Mouse (Mus musculus) liver, embryonic 13.5 days (tissue): ENCODE results near the gene Prkcb. TPM values are rescaled to one million over a fixed set of nuclear protein-coding genes. Genes with fewer than 3 reads are reported as not detected.

Experiments
- ATAC-seq: fragments of 200-750 bp; cut with Nextera tagmentation; 2 replicates; pipeline ENCODE4 v1.8.0; 2017; ENCODE audit warnings: low read depth, mild to moderate bottlenecking, moderate number of reproducible peaks, moderate library complexity
- DNase-seq: peaks from one replicate; pipeline ENCODE4 v3.0.0; 2022
- H3K27ac ChIP-seq: fragments of 300-500 bp; sonication (generic); 2 replicates; pipeline ENCODE4 v1.5.1; 2015; ENCODE audit warnings: moderate library complexity, mild to moderate bottlenecking, inconsistent platforms
- H3K27me3 ChIP-seq: fragments of 300-500 bp; sonication (generic); 2 replicates; pipeline ENCODE4 v1.6.1; 2015; ENCODE audit warnings: mild to moderate bottlenecking, inconsistent platforms
- H3K36me3 ChIP-seq: fragments of 300-500 bp; sonication (generic); 2 replicates; pipeline ENCODE4 v1.6.1; 2015; ENCODE audit warnings: mild to moderate bottlenecking, inconsistent platforms
- H3K4me1 ChIP-seq: fragments of 300-500 bp; sonication (generic); replicated peaks from 2 replicates; pipeline ENCODE4 v1.6.1; 2015; ENCODE audit warnings: inconsistent platforms
- H3K4me2 ChIP-seq: fragments of 300-500 bp; sonication (generic); 2 replicates; pipeline ENCODE4 v1.6.1; 2015; ENCODE audit warnings: inconsistent platforms, mild to moderate bottlenecking, moderate library complexity
- H3K4me3 ChIP-seq: fragments of 300-500 bp; sonication (generic); replicated peaks from 2 replicates; pipeline ENCODE4 v1.5.1; 2015; ENCODE audit warnings: mild to moderate bottlenecking, inconsistent platforms
- H3K9ac ChIP-seq: fragments of 300-500 bp; sonication (generic); 2 replicates; pipeline ENCODE4 v1.6.1; 2015; ENCODE audit warnings: mild to moderate bottlenecking, inconsistent platforms
- H3K9me3 ChIP-seq: fragments of 300-500 bp; sonication (generic); replicated peaks from 2 replicates; pipeline ENCODE4 v1.6.1; 2016; ENCODE audit warnings: inconsistent platforms
- WGBS: fragments of 180-500 bp; shearing (Covaris S2); methylation state at CpG from one replicate; pipeline ENCODE4 v1.1.7; 2015; ENCODE audit not compliant: insufficient replicate concordance; 5-methylcytosine and 5-hydroxymethylcytosine counted together
- polyA plus RNA-seq: library from polyadenylated mRNA; unstranded; fragments of >200 nt; fragmentation: Nextera tagmentation; extraction: Ambion mirVana; gene quantifications from 2 replicates; pipeline ENCODE4 v1.2.1, GENCODE M21; 2015

The Prkcb gene
- polyA plus RNA-seq, 1 experiment from 2014 or later: 2.3 TPM

DNA sequence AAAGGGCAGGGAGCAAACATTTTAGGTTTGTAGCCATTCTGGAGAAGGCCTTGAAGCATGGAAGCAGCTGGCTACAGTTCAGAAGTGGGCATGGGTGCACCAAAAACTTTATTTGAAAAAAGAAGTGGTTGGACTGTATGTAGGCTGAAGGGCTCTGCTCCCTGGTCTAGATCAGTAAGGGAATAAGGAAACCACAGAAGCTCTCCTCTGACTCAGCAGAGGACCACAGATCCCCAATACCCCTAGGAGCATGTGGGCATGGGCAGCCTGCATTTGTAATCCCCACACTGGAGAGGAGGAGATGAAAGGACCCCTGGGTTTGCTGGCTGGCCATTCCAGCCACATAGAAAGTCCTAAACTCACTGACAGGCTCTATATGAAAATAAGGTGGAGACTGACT is 88.3 kb downstream of the Prkcb start:
- Histone ChIP-seq H3K4me1 (no peaks in the 10 kb centered on the region), H3K27ac (no peak overlapping the region), H3K4me2 (no peak overlapping the region), H3K36me3 (no peaks in the 10 kb centered on the region), H3K4me3 (no peak overlapping the region), H3K27me3 (no peaks in the 10 kb centered on the region), H3K9ac (no peak overlapping the region), H3K9me3 (no peaks in the 10 kb centered on the region)
- DNase-seq (no peak), ATAC-seq (no peak)

DNA sequence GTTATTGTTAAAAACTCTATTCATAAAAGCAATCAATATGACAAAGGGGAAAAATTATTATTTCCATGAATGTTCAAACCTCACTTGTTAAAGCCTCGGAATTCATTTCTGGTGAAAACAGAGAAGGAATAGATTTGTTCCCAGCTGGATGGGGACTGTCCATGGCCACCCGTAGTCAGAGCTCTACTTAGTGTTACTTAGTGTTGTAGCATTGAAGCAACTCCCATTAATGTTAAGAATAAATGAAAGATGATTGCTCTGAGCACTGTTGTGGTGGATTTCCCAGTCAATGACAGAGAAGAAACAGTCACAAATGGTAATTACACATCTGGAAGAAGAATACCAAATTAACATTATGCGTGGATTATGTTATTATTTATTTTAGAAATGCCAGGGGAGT is 89.4 kb downstream of the Prkcb start:
- Histone ChIP-seq H3K4me3 (no peak overlapping the region), H3K9ac (no peak overlapping the region), H3K4me2 (no peak overlapping the region), H3K27ac (no peak overlapping the region), H3K27me3 (no peaks in the 10 kb centered on the region), H3K36me3 (no peaks in the 10 kb centered on the region), H3K4me1 (no peaks in the 10 kb centered on the region), H3K9me3 (no peaks in the 10 kb centered on the region)
- ATAC-seq: no peak
- DNase-seq: no peak
- WGBS: 63% methylated on average over 3 of the region's 3 CpGs

DNA sequence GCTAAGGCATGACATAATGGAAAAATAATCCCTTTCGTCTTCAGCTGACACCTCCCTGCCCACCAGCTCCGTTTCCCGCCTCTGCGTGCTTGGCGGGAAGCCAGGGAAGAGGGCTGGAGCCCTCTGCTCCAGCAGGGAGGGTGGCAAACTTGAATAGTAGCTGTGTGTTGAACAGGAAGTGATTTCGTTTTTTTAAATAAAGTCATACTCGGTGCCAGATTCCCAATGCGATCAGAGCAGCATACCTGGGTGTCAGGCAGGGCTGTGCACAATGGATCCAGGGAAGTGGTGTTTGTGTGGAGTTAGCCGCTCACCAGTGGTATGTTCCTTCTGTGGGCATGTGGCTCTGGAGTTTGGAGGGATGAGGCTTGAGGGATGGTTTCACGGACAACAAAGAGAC is 89.9 kb downstream of the Prkcb start:
- 51% methylated on average over 10 of the region's 10 CpGs for WGBS
- DNase-seq: no peak

DNA sequence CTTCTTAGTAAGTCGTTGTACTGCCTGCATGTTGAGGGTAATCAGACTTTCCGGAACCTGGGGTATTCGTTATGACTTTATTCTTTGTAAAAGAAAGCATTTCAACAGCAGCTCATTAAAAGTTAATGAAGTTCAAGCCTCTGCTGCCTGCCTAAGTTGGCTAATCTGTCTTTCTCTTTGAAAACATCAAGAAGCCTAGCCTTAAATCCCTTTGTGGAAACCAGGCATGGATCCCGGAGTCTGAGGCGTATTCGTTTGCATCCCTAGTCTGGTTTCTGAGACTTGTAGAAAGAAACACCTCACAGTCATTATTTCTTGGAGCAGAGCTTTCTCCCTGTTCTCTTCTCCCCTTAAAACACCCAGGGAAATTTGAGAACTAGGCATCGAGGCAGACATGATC is 90.7 kb downstream of the Prkcb start:
- no peak for ATAC-seq

More for the DNA sequence above, 89.9 kb downstream of the Prkcb start:
- H3K4me3 ChIP-seq: no peak overlapping the region
- no peaks in the 10 kb centered on the region for H3K9me3 ChIP-seq
- H3K36me3 ChIP-seq: no peaks in the 10 kb centered on the region
- no peak overlapping the region for H3K9ac ChIP-seq
- ATAC-seq: no peak
- no peaks in the 10 kb centered on the region for H3K4me1 ChIP-seq
- no peak overlapping the region for H3K27ac ChIP-seq
- no peaks in the 10 kb centered on the region for H3K27me3 ChIP-seq
- no peak overlapping the region for H3K4me2 ChIP-seq

DNA sequence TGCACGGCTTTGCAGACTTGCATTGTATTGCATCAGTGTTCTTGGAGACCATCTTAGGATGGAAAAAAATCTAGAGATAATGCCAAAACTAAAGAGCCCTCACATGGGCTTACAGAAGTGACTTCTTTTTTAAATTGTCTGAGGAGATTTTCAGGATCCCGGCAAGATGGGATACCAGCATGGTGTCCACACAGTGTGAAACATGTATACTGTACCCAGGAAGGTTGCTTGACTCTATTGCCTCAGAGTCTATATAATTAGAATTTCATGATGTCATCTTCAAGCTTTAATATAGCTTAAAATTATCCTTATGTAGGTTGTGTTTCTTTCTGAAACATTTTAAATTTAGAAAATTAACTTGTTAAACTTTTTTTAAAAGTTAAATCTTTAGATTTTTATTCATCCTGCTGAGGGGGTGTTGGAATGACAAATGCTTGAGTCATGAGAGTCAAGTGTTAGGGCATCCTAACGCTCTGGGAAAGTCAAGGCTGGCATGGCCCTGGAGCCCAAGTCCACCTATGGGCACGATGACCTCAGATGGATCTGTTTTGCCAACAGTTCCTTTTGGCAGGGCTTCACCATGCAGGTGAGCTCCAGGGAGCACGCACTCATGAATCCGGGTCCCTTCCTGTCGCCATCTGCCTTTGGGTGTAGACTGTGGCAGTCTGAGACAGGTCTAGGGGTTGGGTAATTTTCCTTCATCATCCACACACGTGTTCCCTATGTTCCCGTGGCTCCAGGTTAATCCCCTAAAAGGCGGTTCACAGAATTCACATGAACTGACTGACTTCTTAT is 92.0 kb downstream of the Prkcb start:
- Histone ChIP-seq H3K4me3 (no peak overlapping the region), H3K4me1 (no peaks in the 10 kb centered on the region), H3K4me2 (no peak overlapping the region), H3K9ac (no peak overlapping the region), H3K27me3 (no peaks in the 10 kb centered on the region), H3K27ac (no peak overlapping the region), H3K9me3 (no peaks in the 10 kb centered on the region), H3K36me3 (no peaks in the 10 kb centered on the region)
- ATAC-seq (no peak), DNase-seq (no peak)
- WGBS: 54% methylated on average over 10 of the region's 10 CpGs

More for the DNA sequence above, 90.7 kb downstream of the Prkcb start:
- H3K9ac ChIP-seq: no peak overlapping the region
- H3K4me2 ChIP-seq: no peak overlapping the region
- DNase-seq: no peak
- no peaks in the 10 kb centered on the region for H3K27me3 ChIP-seq
- 64% methylated on average over 7 of the region's 7 CpGs for WGBS
- no peaks in the 10 kb centered on the region for H3K9me3 ChIP-seq
- H3K36me3 ChIP-seq: no peaks in the 10 kb centered on the region
- no peak overlapping the region for H3K27ac ChIP-seq
- no peak overlapping the region for H3K4me3 ChIP-seq
- H3K4me1 ChIP-seq: no peaks in the 10 kb centered on the region

DNA sequence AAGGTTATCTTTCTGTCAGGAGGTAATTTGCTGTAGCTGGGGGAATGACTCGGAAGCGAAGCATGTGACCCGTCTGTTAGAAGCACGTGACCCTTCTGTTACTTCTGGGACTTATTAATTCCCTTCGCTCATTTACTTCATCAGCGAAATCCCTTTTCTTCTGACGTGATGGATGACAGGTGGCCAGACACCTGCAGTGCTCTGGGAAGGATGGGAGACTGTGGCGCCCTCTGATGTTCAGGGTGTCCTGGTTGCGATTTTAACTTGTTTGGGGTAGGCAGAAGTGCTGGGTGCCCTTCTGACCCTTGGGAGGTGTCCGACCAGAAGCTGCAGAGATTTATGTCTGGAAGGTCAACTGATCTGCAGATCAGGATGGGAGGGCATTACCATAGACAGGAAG is 93.0 kb downstream of the Prkcb start:
- no peak overlapping the region for H3K9ac ChIP-seq
- no peaks in the 10 kb centered on the region for H3K9me3 ChIP-seq
- no peaks in the 10 kb centered on the region for H3K27me3 ChIP-seq
- H3K4me1 ChIP-seq: no peaks in the 10 kb centered on the region
- DNase-seq (no peak), ATAC-seq (no peak)
- 52% methylated on average over 10 of the region's 10 CpGs for WGBS
- no peak overlapping the region for H3K27ac ChIP-seq
- H3K4me2 ChIP-seq: no peak overlapping the region
- no peak overlapping the region for H3K4me3 ChIP-seq
- no peaks in the 10 kb centered on the region for H3K36me3 ChIP-seq

DNA sequence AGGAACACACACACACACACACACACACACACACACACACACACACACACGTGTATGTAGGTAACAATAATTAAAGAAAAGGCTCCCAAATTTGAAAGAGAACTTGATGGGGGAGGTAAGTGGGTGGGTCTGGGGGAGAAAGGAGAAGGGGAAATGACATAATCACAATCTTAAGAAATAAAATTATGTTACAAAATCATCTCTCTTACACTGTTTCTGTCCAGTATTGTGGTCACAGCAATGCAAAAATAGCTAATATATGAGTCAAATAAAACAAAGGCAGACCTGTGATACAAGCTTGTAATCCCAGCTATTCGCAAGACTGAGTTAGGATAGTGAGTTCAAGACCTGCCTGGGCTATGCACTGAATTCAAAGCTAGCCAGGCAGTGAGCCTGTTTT is 94.7 kb downstream of the Prkcb start:
- 55% methylated on average over 2 of the region's 2 CpGs for WGBS
- no peaks in the 10 kb centered on the region for H3K27me3 ChIP-seq
- H3K4me2 ChIP-seq: no peak overlapping the region
- H3K4me1 ChIP-seq: no peaks in the 10 kb centered on the region
- no peaks in the 10 kb centered on the region for H3K36me3 ChIP-seq
- no peak overlapping the region for H3K27ac ChIP-seq
- no peak overlapping the region for H3K9ac ChIP-seq
- no peak overlapping the region for H3K4me3 ChIP-seq
- ATAC-seq (no peak), DNase-seq (no peak)
- no peaks in the 10 kb centered on the region for H3K9me3 ChIP-seq

DNA sequence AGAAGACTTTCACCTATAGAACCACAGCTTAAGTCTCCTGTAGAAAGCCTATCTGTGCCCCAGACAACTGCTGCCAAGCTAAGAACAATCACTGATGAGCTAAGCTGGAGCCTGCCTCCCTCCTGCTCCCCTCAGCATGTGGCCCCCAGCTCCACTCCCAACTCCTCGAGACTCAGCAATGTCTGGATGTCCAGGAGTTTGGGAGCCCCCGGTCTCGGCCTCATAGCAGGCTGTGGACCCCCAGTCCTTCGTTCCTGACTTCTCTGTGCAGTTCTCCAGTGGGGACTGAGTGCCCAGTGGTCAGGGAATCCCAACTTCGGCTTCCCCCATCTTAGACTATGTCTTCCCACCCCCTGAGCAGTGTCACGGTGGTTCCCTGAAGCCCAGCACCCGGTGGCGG is 96.3 kb downstream of the Prkcb start:
- DNase-seq (no peak), ATAC-seq (no peak)
- Histone ChIP-seq H3K36me3 (no peaks in the 10 kb centered on the region), H3K9ac (no peak overlapping the region), H3K4me2 (no peak overlapping the region), H3K9me3 (no peaks in the 10 kb centered on the region), H3K27ac (no peak overlapping the region), H3K4me3 (no peak overlapping the region), H3K27me3 (no peaks in the 10 kb centered on the region), H3K4me1 (no peaks in the 10 kb centered on the region)
- 69% methylated on average over 8 of the region's 8 CpGs for WGBS

DNA sequence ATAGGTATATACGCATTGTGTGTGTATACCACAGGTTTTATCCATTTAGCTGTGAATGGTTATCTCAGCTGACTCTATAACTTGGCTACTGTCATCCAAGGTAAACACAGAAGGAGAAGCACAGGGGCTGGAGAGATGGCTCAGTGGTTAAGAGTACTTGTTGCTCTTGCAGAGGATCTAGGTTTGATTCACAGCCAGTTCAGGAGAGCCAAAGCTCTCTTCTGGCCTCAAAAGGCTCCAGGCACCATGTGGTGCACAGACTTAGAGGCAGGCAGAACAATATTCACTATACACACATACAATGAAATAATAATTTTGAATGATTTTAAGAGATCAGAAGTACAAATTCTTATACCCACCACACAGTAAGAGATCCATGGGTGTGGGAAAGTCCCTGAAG is 98.0 kb downstream of the Prkcb start:
- WGBS: 77% methylated on average over 1 of the region's 1 CpGs
- Histone ChIP-seq H3K27ac (no peak overlapping the region), H3K36me3 (no peaks in the 10 kb centered on the region), H3K9ac (no peak overlapping the region), H3K27me3 (no peaks in the 10 kb centered on the region), H3K4me1 (no peaks in the 10 kb centered on the region), H3K4me2 (no peak overlapping the region), H3K4me3 (no peak overlapping the region), H3K9me3 (no peaks in the 10 kb centered on the region)
- ATAC-seq (no peak), DNase-seq (no peak)

DNA sequence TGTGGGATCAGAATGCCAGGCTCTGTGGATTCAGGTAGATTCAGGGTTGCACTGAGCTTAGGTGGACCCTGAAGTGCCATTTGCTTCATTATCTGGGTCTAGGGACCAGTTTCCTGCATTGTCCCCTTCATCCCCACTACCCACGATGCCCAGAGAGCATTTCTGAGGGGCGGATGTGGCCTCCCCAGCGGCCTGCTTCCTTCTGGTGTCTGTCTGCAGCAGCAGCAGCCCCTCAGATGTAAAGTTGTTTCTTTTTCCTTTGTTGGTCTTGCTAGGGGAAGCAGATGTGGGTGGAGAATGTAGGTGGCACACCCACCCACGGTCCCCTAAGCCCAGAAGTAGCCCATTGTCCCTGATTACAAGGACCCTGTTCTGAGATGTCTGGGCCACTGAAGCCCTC is 99.3 kb downstream of the Prkcb start:
- Histone ChIP-seq H3K36me3 (no peaks in the 10 kb centered on the region), H3K9ac (no peak overlapping the region), H3K4me3 (no peak overlapping the region), H3K9me3 (no peaks in the 10 kb centered on the region), H3K27me3 (no peaks in the 10 kb centered on the region), H3K27ac (no peak overlapping the region), H3K4me2 (no peak overlapping the region), H3K4me1 (no peaks in the 10 kb centered on the region)
- no peak for ATAC-seq
- 37% methylated on average over 4 of the region's 4 CpGs for WGBS
- no peak for DNase-seq

DNA sequence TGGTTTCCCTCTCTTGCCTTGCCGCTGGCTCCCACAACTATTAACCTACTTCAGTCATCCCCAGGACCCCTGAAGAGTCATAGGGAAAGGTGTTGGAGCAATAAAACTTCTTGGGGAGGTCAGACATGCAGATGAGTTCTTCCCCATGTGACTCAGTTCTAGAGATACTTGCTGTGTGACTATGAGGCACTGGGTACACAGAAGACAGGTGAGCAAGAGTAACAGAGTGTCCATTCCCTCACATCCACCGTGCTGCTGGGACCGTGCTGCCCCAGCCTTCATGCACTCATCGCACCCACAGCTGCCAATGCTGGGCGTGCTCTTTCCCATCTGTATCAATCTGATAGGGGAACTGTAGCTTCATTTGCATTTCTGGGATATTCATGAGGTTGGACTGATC is 100.3 kb downstream of the Prkcb start:
- Histone ChIP-seq H3K27me3 (no peaks in the 10 kb centered on the region), H3K36me3 (no peaks in the 10 kb centered on the region), H3K4me2 (no peak overlapping the region), H3K27ac (no peak overlapping the region), H3K9me3 (no peaks in the 10 kb centered on the region), H3K4me3 (no peak overlapping the region), H3K4me1 (no peaks in the 10 kb centered on the region), H3K9ac (no peak overlapping the region)
- DNase-seq (no peak), ATAC-seq (no peak)
- 62% methylated on average over 5 of the region's 5 CpGs for WGBS

DNA sequence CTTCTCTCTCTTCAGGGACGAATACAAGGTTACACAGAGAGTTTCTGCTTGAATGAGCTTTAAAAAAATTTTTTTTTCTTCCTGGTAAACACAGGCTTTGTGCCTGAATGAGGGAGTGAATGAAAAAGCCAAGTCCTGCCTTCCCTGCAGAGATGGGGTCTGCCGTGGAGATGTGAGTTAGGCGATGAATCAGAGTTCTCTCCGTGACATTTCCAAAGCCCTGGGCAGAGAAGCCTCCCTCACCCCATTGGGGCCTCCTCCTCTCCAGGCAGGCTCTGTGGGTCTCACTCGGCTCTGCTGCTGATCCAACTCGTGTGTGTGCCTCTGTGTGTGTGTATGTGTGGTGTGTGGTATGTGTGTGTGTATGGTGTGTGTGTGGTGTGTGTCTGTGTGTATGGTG is 101.1 kb downstream of the Prkcb start:
- Histone ChIP-seq H3K9ac (no peak overlapping the region), H3K27me3 (no peaks in the 10 kb centered on the region), H3K4me2 (no peak overlapping the region), H3K9me3 (no peaks in the 10 kb centered on the region), H3K36me3 (no peaks in the 10 kb centered on the region), H3K27ac (no peak overlapping the region), H3K4me1 (no peaks in the 10 kb centered on the region), H3K4me3 (no peak overlapping the region)
- no peak for DNase-seq
- WGBS: 50% methylated on average over 6 of the region's 6 CpGs
- ATAC-seq: no peak
